Mouse (Mus musculus): ENCODE data around the gene Anapc15-ps. TPM values are rescaled to one million over a fixed set of nuclear protein-coding genes. Genes with fewer than 3 reads are reported as not detected.

Anapc15-ps gene
- polyA plus RNA-seq, 1 experiment = not detected

- Histone ChIP-seq H3K27ac (ENCODE audit: insufficient read depth, low read depth, low read length) (no peak overlapping the region), H3K4me3 (ENCODE audit: insufficient read depth, low read depth, low read length) (no peak overlapping the region), H3K27me3 (replicated peaks; ENCODE audit: control insufficient read depth, insufficient read depth, low read length) (no peaks in the 10 kb centered on the region), H3K4me1 (ENCODE audit: control insufficient read depth, insufficient read depth, low read length) (peaks cover 14% of the 10 kb centered on the region), H3K36me3 (ENCODE audit: control insufficient read depth, insufficient read depth, low read length) (no peaks in the 10 kb centered on the region)
- DNase-seq = no peak
- 88% methylated on average over 2 of the region's 2 CpGs for WGBS
- TF ChIP-seq POLR2A (IDR thresholded peaks at IDR 0.05; ENCODE audit: low read depth, low read length) = no peak
These were observed 5.4 kb upstream of the Anapc15-ps start for GRCm38 (mm10) chr10:95678661-95679060.

- 63% methylated on average over 7 of the region's 7 CpGs for WGBS
- H3K4me1 ChIP-seq (ENCODE audit: control insufficient read depth, insufficient read depth, low read length) = peaks cover 14% of the 10 kb centered on the region
- TF ChIP-seq CTCF (conservative IDR thresholded peaks at IDR 0.05; ENCODE audit: insufficient read depth, insufficient read length, low read depth, low read length) = no peak
- TF ChIP-seq POLR2A (IDR thresholded peaks at IDR 0.05; ENCODE audit: low read depth, low read length) = no peak
- no peak overlapping the region for H3K27ac ChIP-seq (ENCODE audit: insufficient read depth, low read depth, low read length)
- no peak overlapping the region for H3K4me3 ChIP-seq (ENCODE audit: insufficient read depth, low read depth, low read length)
- H3K36me3 ChIP-seq (ENCODE audit: control insufficient read depth, insufficient read depth, low read length) = no peaks in the 10 kb centered on the region
- no peak for DNase-seq
- no peaks in the 10 kb centered on the region for H3K27me3 ChIP-seq (replicated peaks; ENCODE audit: control insufficient read depth, insufficient read depth, low read length)
These were observed 5.0 kb upstream of the Anapc15-ps start for GRCm38 (mm10) chr10:95678241-95678640.

- Histone ChIP-seq H3K4me1 (ENCODE audit: control insufficient read depth, insufficient read depth, low read length) (peaks cover 14% of the 10 kb centered on the region), H3K27me3 (replicated peaks; ENCODE audit: control insufficient read depth, insufficient read depth, low read length) (no peaks in the 10 kb centered on the region), H3K36me3 (ENCODE audit: control insufficient read depth, insufficient read depth, low read length) (no peaks in the 10 kb centered on the region), H3K27ac (ENCODE audit: insufficient read depth, low read depth, low read length) (no peak overlapping the region), H3K4me3 (ENCODE audit: insufficient read depth, low read depth, low read length) (peak overlapping the region; percentile 14)
- 36% methylated on average over 22 of the region's 22 CpGs for WGBS
- TF ChIP-seq POLR2A (IDR thresholded peaks at IDR 0.05; ENCODE audit: low read depth, low read length) (no peak), CTCF (conservative IDR thresholded peaks at IDR 0.05; ENCODE audit: insufficient read depth, insufficient read length, low read depth, low read length) (no peak)
- DNase-seq = peak; percentile 66
These were observed 4.3 kb upstream of the Anapc15-ps start for GRCm38 (mm10) chr10:95677356-95678109.

- DNase-seq = no peak
- H3K4me1 ChIP-seq (ENCODE audit: control insufficient read depth, insufficient read depth, low read length) = peaks cover 9% of the 10 kb centered on the region
- WGBS = 75% methylated on average over 5 of the region's 5 CpGs
- no peak overlapping the region for H3K4me3 ChIP-seq (ENCODE audit: insufficient read depth, low read depth, low read length)
- TF ChIP-seq POLR2A (IDR thresholded peaks at IDR 0.05; ENCODE audit: low read depth, low read length) (no peak), CTCF (conservative IDR thresholded peaks at IDR 0.05; ENCODE audit: insufficient read depth, insufficient read length, low read depth, low read length) (no peak)
- H3K27ac ChIP-seq (ENCODE audit: insufficient read depth, low read depth, low read length) = no peak overlapping the region
- no peaks in the 10 kb centered on the region for H3K36me3 ChIP-seq (ENCODE audit: control insufficient read depth, insufficient read depth, low read length)
- no peaks in the 10 kb centered on the region for H3K27me3 ChIP-seq (replicated peaks; ENCODE audit: control insufficient read depth, insufficient read depth, low read length)
These were observed 3.7 kb upstream of the Anapc15-ps start for GRCm38 (mm10) chr10:95676991-95677355.

GRCm38 (mm10) chr10:95676387-95676786, 3.1 kb upstream of the Anapc15-ps start:
- Histone ChIP-seq H3K4me3 (ENCODE audit: insufficient read depth, low read depth, low read length) (no peak overlapping the region), H3K27me3 (replicated peaks; ENCODE audit: control insufficient read depth, insufficient read depth, low read length) (no peaks in the 10 kb centered on the region), H3K4me1 (ENCODE audit: control insufficient read depth, insufficient read depth, low read length) (peaks cover 9% of the 10 kb centered on the region), H3K36me3 (ENCODE audit: control insufficient read depth, insufficient read depth, low read length) (no peaks in the 10 kb centered on the region), H3K27ac (ENCODE audit: insufficient read depth, low read depth, low read length) (no peak overlapping the region)
- TF ChIP-seq CTCF (conservative IDR thresholded peaks at IDR 0.05; ENCODE audit: insufficient read depth, insufficient read length, low read depth, low read length) (no peak), POLR2A (IDR thresholded peaks at IDR 0.05; ENCODE audit: low read depth, low read length) (no peak)
- DNase-seq = no peak
- 89% methylated on average over 2 of the region's 2 CpGs for WGBS

GRCm38 (mm10) chr10:95670781-95671780, 2.2 kb downstream of the Anapc15-ps start:
- no peak overlapping the region for H3K27ac ChIP-seq (ENCODE audit: insufficient read depth, low read depth, low read length)

GRCm38 (mm10) chr10:95669872-95670271, 3.4 kb downstream of the Anapc15-ps start:
- Histone ChIP-seq H3K4me3 (ENCODE audit: insufficient read depth, low read depth, low read length) (no peak overlapping the region), H3K27me3 (replicated peaks; ENCODE audit: control insufficient read depth, insufficient read depth, low read length) (no peaks in the 10 kb centered on the region), H3K36me3 (ENCODE audit: control insufficient read depth, insufficient read depth, low read length) (no peaks in the 10 kb centered on the region), H3K27ac (ENCODE audit: insufficient read depth, low read depth, low read length) (no peak overlapping the region), H3K4me1 (ENCODE audit: control insufficient read depth, insufficient read depth, low read length) (0 out of 2 replicates have a peak, but pooled peaks cover under 1% of the 10 kb centered on the region)
- DNase-seq = no peak
- WGBS = 89% methylated on average over 4 of the region's 4 CpGs
- TF ChIP-seq POLR2A (IDR thresholded peaks at IDR 0.05; ENCODE audit: low read depth, low read length) = no peak
- TF ChIP-seq CTCF (conservative IDR thresholded peaks at IDR 0.05; ENCODE audit: insufficient read depth, insufficient read length, low read depth, low read length) = no peak

More at GRCm38 (mm10) chr10:95670781-95671780, 2.2 kb downstream of the Anapc15-ps start:
- no peak for TF ChIP-seq POLR2A (IDR thresholded peaks at IDR 0.05; ENCODE audit: low read depth, low read length)
- no peak for TF ChIP-seq CTCF (conservative IDR thresholded peaks at IDR 0.05; ENCODE audit: insufficient read depth, insufficient read length, low read depth, low read length)
- Histone ChIP-seq H3K4me3 (ENCODE audit: insufficient read depth, low read depth, low read length) (no peak overlapping the region), H3K36me3 (ENCODE audit: control insufficient read depth, insufficient read depth, low read length) (no peaks in the 10 kb centered on the region), H3K27me3 (replicated peaks; ENCODE audit: control insufficient read depth, insufficient read depth, low read length) (no peaks in the 10 kb centered on the region), H3K4me1 (ENCODE audit: control insufficient read depth, insufficient read depth, low read length) (no peaks in the 10 kb centered on the region)
- no peak for DNase-seq
- 81% methylated on average over 21 of the region's 21 CpGs for WGBS

Measured in kidney, adult 2 months (tissue).